Mouse (Mus musculus) thymus, postnatal 0 days (tissue): ENCODE data around the gene Cyp21a1. TPM values are rescaled to one million over a fixed set of nuclear protein-coding genes. Genes with fewer than 3 reads are reported as not detected.
"Not testable (repeated sequence)": the region's sequence is repeated elsewhere in the genome, so short reads cannot be mapped to it uniquely, and the experiment has no call there.

ENCODE experiments used
- DNase-seq: peaks from one replicate; pipeline ENCODE4 v3.0.0-alpha.2; 2015; ENCODE audit warnings: low spot score
- microRNA-seq: library from miRNA; unstranded; fragments of <30 nt; microRNA quantifications from one replicate; pipeline ENCODE4, GENCODE M21; 2016; ENCODE audit warnings: borderline number of aligned reads
- polyA plus RNA-seq: library from polyadenylated mRNA; unstranded; fragments of >200 nt; fragmentation: Nextera tagmentation; extraction: Ambion mirVana; gene quantifications from 2 replicates; pipeline ENCODE4 v1.2.1, GENCODE M21; 2015

Cyp21a1 gene
- polyA plus RNA-seq, 1 experiment from 2014 or later = not detected

GRCm38 (mm10) chr17:34804871-34805562, 656 bp upstream of the Cyp21a1 start:
- DNase-seq = no peak

- not testable (repeated sequence) for DNase-seq
Measured at GRCm38 (mm10) chr17:34803367-34803766, 994 bp downstream of the Cyp21a1 start.

DNA sequence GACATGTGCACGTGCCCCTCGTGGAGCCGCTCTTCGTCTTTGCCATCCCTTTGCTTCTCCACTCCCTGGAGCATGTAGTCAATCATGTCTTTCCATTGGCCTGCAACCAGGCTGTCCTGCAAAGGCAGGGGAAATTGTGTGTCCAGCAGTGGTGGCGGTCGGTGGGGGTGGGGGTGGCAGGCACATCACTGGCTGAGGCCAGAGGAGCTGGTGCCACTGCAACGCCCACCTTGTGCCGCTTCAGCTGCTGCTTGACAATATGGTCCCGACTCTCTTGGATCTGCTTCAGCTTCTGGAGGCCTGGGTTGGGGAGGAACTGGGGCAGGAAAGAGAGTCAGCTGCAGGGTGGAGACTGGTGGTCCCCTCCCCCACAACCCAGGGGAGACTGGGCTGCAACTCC, 1.6 kb downstream of the Cyp21a1 start:
- not testable (repeated sequence) for DNase-seq

DNA sequence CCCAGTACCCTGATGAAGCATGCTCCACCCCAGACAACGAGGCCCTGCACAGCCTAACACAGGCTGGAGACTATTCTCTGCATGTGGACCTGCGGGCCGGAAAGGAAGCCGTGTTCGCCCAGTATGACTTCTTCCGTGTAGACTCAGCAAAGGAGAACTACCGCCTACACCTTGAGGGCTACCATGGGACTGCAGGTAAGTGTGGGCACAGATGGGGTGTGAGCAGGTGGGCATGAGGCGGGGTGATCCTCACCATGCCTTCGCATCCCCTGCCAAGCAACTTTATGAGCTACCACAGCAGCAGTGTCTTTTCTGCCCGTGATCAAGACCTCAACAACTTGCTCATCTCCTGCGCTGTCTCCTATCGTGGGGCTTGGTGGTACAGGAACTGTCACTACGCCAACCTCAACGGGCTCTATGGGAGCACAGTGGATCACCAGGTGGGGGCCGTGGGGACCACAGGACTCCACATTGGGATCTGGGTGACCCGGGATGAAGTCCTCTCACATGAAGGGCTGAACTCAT, 3.5 kb downstream of the Cyp21a1 start:
- DNase-seq = not testable (repeated sequence)

GRCm38 (mm10) chr17:34799531-34799925, 4.8 kb downstream of the Cyp21a1 start:
- no peak for DNase-seq

- no peak for DNase-seq
Measured at GRCm38 (mm10) chr17:34798866-34799530, 5.4 kb downstream of the Cyp21a1 start.

DNA sequence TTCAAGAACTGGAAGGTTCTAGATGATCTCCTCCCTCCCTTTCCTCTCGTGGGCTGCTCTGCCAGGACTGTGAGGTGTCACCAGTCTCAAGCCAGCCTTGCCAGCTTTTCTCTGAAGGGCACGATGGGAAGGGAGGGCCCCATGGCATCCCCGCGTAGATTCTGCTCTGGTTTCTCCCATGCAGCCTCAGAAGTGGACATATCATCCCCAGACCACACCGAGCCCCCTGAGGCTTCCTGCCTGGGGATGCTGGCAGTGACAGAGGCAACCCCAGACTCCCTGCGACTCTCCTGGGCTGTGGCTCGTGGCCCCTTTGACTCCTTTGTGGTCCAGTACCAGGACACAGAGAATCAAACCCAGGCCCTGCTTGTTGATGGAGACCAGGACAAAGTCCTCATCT, 6.3 kb downstream of the Cyp21a1 start:
- DNase-seq = not testable (repeated sequence)

GRCm38 (mm10) chr17:34797211-34797995, 7.0 kb downstream of the Cyp21a1 start:
- DNase-seq = not testable (repeated sequence)

GRCm38 (mm10) chr17:34796311-34797140, 7.8 kb downstream of the Cyp21a1 start:
- DNase-seq = no peak

- peak; percentile 15 for DNase-seq
Measured at GRCm38 (mm10) chr17:34795633-34796032, 8.7 kb downstream of the Cyp21a1 start.

GRCm38 (mm10) chr17:34795016-34795415, 9.3 kb downstream of the Cyp21a1 start:
- no peak for DNase-seq

GRCm38 (mm10) chr17:34777680-34778325, 26.6 kb downstream of the Cyp21a1 start:
- no peak for DNase-seq

DNA sequence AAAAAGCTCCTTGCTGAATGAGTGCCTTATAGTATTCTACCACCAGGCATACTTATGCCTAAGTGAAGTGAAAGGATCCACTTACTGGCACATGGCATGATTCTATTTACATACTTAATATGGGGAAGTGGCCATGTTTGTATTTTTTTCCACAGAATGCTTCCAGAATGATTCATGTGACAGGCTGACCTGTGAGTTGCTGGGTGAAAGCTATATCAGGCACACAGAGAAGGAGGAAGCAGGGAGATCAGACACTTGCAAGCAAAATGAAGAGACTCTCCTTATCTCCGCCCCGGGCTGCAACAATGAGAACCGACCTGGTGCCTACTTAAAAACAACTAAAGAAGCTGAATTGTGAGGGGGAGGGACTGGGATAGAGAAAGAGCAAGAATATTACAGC, 42.9 kb downstream of the Cyp21a1 start:
- no peak for DNase-seq

Small RNA genes lying within 50 kb of the gene (microRNA-seq; reads per million reads assigned to microRNA genes)
- gene Gm27471 = not detected
- not detected for gene Mir6970
- gene Mir6971 = 4.2 reads per million, percentile 3 among the genes with 10 or more reads in this experiment

Other genes with a start within 250 kb of the Cyp21a1 start
- 1.4 and 2.0 TPM in 2 replicates for gene Notch4, start 240.3 kb downstream of the Cyp21a1 start, polyA plus RNA-seq
- gene Gpsm3, start 214.8 kb downstream of the Cyp21a1 start, polyA plus RNA-seq = 228 and 241 TPM in 2 replicates
- 10.4 and 13.3 TPM in 2 replicates for gene Pbx2, start 213.3 kb downstream of the Cyp21a1 start, polyA plus RNA-seq
- 2.5 and 4.0 TPM in 2 replicates for gene Ager, start 206.7 kb downstream of the Cyp21a1 start, polyA plus RNA-seq
- gene Rnf5, start 200.9 kb downstream of the Cyp21a1 start, polyA plus RNA-seq = 135 and 144 TPM in 2 replicates
- 37.5 and 44.9 TPM in 2 replicates for gene Agpat1, start 200.3 kb downstream of the Cyp21a1 start, polyA plus RNA-seq
- 3.1 and 3.3 TPM in 2 replicates for gene Egfl8, start 188.6 kb downstream of the Cyp21a1 start, polyA plus RNA-seq
- gene Ppt2, start 176.1 kb downstream of the Cyp21a1 start, polyA plus RNA-seq = 38.4 and 45.5 TPM in 2 replicates
- 37.4 and 39.4 TPM in 2 replicates for gene Prrt1, start 175.0 kb downstream of the Cyp21a1 start, polyA plus RNA-seq
- 12.5 TPM in 2 replicates for gene Fkbpl, start 159.8 kb downstream of the Cyp21a1 start, polyA plus RNA-seq
- 56.6 and 60.8 TPM in 2 replicates for gene Atf6b, start 157.4 kb downstream of the Cyp21a1 start, polyA plus RNA-seq
- gene Tnxb, start 134.0 kb downstream of the Cyp21a1 start, polyA plus RNA-seq = 0.54 and 0.59 TPM in 2 replicates
- gene C4b, start 60.7 kb downstream of the Cyp21a1 start, polyA plus RNA-seq = 0.32 and 0.49 TPM in 2 replicates
- 39.3 and 48.6 TPM in 2 replicates for gene Stk19, start 32.4 kb upstream of the Cyp21a1 start, polyA plus RNA-seq
- gene Dxo, start 32.5 kb upstream of the Cyp21a1 start, polyA plus RNA-seq = 48.8 and 53.3 TPM in 2 replicates
- gene Skiv2l, start 45.6 kb upstream of the Cyp21a1 start, polyA plus RNA-seq = 49.7 and 50.1 TPM in 2 replicates
- 82.4 and 88.6 TPM in 2 replicates for gene Nelfe, start 45.8 kb upstream of the Cyp21a1 start, polyA plus RNA-seq
- 5.2 and 6.2 TPM in 2 replicates for gene Cfb, start 58.0 kb upstream of the Cyp21a1 start, polyA plus RNA-seq
- gene Zbtb12, start 74.9 kb upstream of the Cyp21a1 start, polyA plus RNA-seq = 1.6 and 1.7 TPM in 2 replicates
- gene Gm20547, start 77.5 kb upstream of the Cyp21a1 start, polyA plus RNA-seq = not detected in 2 replicates
- gene C2, start 93.7 kb upstream of the Cyp21a1 start, polyA plus RNA-seq = 7.6 TPM in 2 replicates
- gene Ehmt2, start 93.9 kb upstream of the Cyp21a1 start, polyA plus RNA-seq = 38.6 and 47.9 TPM in 2 replicates
- 0.57 and 0.81 TPM in 2 replicates for gene Slc44a4, start 109.9 kb upstream of the Cyp21a1 start, polyA plus RNA-seq
- gene Neu1, start 126.7 kb upstream of the Cyp21a1 start, polyA plus RNA-seq = 25.7 and 28.2 TPM in 2 replicates
- gene Hspa1b, start 154.7 kb upstream of the Cyp21a1 start, polyA plus RNA-seq = 0.72 and 0.83 TPM in 2 replicates
- gene Gm20481, start 165.4 kb upstream of the Cyp21a1 start, polyA plus RNA-seq = not detected in 2 replicates
- 6.8 and 7.6 TPM in 2 replicates for gene Hspa1a, start 167.6 kb upstream of the Cyp21a1 start, polyA plus RNA-seq
- gene Hspa1l, start 168.1 kb upstream of the Cyp21a1 start, polyA plus RNA-seq = 0.09 and 0.27 TPM in 2 replicates
- 179 and 197 TPM in 2 replicates for gene Lsm2, start 177.3 kb upstream of the Cyp21a1 start, polyA plus RNA-seq
- gene Vars, start 196.4 kb upstream of the Cyp21a1 start, polyA plus RNA-seq = 125 and 138 TPM in 2 replicates
- 0.26 and 0.36 TPM in 2 replicates for gene Vwa7, start 212.0 kb upstream of the Cyp21a1 start, polyA plus RNA-seq
- gene Sapcd1, start 223.5 kb upstream of the Cyp21a1 start, polyA plus RNA-seq = 18.2 and 22.5 TPM in 2 replicates
- gene Msh5, start 242.2 kb upstream of the Cyp21a1 start, polyA plus RNA-seq = 8.9 and 13.5 TPM in 2 replicates
- gene Clic1, start 245.4 kb upstream of the Cyp21a1 start, polyA plus RNA-seq = 501 and 524 TPM in 2 replicates